Mouse (Mus musculus) midbrain, embryonic 15.5 days (tissue): ENCODE results near the gene Acyp2. TPM values are rescaled to one million over a fixed set of nuclear protein-coding genes. Genes with fewer than 3 reads are reported as not detected.
A peak's percentile ranks its signal among the peaks of the same experiment; 100 is the strongest.

Experiments
- ATAC-seq: fragments of 200-750 bp; cut with Nextera tagmentation; replicated peaks from 2 replicates; pipeline ENCODE4 v1.8.0; 2017; ENCODE audit warnings: moderate TSS enrichment
- H3K27ac ChIP-seq: fragments of 300-500 bp; sonication (generic); 2 replicates; pipeline ENCODE4 v1.5.1; 2015; ENCODE audit warnings: mild to moderate bottlenecking, inconsistent platforms
- H3K27me3 ChIP-seq: fragments of 300-500 bp; sonication (generic); replicated peaks from 2 replicates; pipeline ENCODE4 v1.6.1; 2015; ENCODE audit warnings: inconsistent platforms
- H3K36me3 ChIP-seq: fragments of 300-500 bp; sonication (generic); replicated peaks from 2 replicates; pipeline ENCODE4 v1.6.1; 2015; ENCODE audit warnings: inconsistent platforms
- H3K4me1 ChIP-seq: fragments of 300-500 bp; sonication (generic); 2 replicates; pipeline ENCODE4 v1.6.1; 2015; ENCODE audit warnings: inconsistent platforms
- H3K4me2 ChIP-seq: fragments of 300-500 bp; sonication (generic); 2 replicates; pipeline ENCODE4 v1.6.1; 2015; ENCODE audit warnings: inconsistent platforms, mild to moderate bottlenecking, moderate library complexity
- H3K4me3 ChIP-seq: fragments of 300-500 bp; sonication (generic); 2 replicates; pipeline ENCODE4 v1.5.1; 2015; ENCODE audit warnings: mild to moderate bottlenecking, inconsistent platforms
- H3K9ac ChIP-seq: fragments of 300-500 bp; sonication (generic); 2 replicates; pipeline ENCODE4 v1.6.1; 2015; ENCODE audit warnings: mild to moderate bottlenecking, inconsistent platforms
- H3K9me3 ChIP-seq: fragments of 300-500 bp; sonication (generic); 2 replicates; pipeline ENCODE4 v1.6.1; 2016; ENCODE audit warnings: inconsistent platforms
- WGBS: fragments of 180-500 bp; shearing (Covaris S2); methylation state at CpG from one replicate; pipeline ENCODE4 v1.1.7; 2015; ENCODE audit warnings: mixed read lengths; 5-methylcytosine and 5-hydroxymethylcytosine counted together
- polyA plus RNA-seq: library from polyadenylated mRNA; unstranded; fragments of >200 nt; fragmentation: Nextera tagmentation; extraction: Ambion mirVana; gene quantifications from 2 replicates; pipeline ENCODE4 v1.2.1, GENCODE M21; 2015

Gene Acyp2
- polyA plus RNA-seq: 16.4 and 17.5 TPM in 2 replicates

DNA sequence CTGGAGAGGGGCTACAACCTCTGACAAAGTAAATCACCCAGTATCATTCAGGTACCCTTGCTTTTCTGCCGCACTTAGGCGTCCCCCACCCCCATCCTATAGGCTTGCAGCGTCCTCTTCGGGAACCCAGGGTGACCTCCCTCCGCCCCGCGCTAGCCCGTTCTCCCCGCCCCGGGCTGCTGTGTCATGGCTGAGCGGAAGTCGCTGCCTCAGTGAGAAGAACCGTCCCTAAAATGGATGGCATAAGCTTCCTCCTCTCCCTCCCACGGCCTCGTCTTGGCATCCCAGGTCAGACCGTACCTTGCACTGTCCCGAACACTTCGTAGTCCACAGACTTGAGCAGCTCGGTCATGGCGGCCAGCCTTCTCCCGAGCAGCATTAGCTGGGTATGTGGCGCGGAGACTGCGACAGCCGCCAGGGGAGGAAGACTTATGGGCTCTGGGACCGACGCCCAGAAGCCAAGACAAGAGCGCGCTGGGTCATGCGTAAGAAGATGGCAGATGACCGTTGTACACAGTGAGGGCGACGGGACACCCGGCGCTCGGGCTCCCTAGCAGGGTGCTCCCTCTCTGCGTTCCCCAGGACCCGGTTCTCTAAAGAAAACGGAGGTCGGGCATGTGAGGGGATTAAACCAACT, at the start of gene Acyp2:
Acyp2 (minus strand) TSS at position 587 of the 637 bp plus-strand sequence.
- peak within 1 kb of the TSS; percentile 88 for H3K27ac ChIP-seq
- H3K4me2 ChIP-seq: peak within 1 kb of the TSS; percentile 76
- H3K4me3 ChIP-seq: peak within 1 kb of the TSS; percentile 90
- under 1% methylated on average over 40 of the region's 40 CpGs for WGBS
- no peaks in the 10 kb centered on the region for H3K27me3 ChIP-seq
- no peaks in the 10 kb centered on the region for H3K9me3 ChIP-seq
- H3K4me1 ChIP-seq: no peaks in the 10 kb centered on the region
- peak within 1 kb of the TSS; percentile 82 for H3K9ac ChIP-seq
- no peaks in the 10 kb centered on the region for H3K36me3 ChIP-seq
- ATAC-seq: peak; percentile 98

DNA sequence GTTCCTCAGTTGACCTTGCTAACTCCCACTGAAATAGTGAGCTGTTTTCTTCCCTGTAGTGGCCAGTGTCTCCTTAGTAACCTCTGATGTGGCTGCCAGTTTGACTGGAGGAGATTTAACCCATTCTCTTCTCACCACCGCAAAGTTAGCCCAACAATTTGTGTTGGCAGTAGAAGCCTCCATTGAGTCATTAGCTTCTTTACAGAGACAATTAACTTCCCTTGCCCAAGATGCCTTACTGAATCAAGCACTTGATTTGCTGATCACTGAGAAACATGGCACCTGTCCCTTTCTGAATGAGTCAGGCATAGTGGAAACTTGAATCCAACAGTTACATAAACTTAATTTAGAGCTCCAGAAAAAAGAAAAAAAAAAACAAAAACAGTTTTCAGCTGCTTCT, 40.0 kb upstream of the Acyp2 start:
- no peaks in the 10 kb centered on the region for H3K9me3 ChIP-seq
- H3K36me3 ChIP-seq: no peaks in the 10 kb centered on the region
- WGBS: 80% methylated on average over 1 of the region's 1 CpGs
- H3K27me3 ChIP-seq: no peaks in the 10 kb centered on the region
- no peak for ATAC-seq
- no peak overlapping the region for H3K4me3 ChIP-seq
- H3K27ac ChIP-seq: no peak overlapping the region
- H3K4me2 ChIP-seq: no peak overlapping the region
- H3K4me1 ChIP-seq: no peaks in the 10 kb centered on the region
- no peak overlapping the region for H3K9ac ChIP-seq

DNA sequence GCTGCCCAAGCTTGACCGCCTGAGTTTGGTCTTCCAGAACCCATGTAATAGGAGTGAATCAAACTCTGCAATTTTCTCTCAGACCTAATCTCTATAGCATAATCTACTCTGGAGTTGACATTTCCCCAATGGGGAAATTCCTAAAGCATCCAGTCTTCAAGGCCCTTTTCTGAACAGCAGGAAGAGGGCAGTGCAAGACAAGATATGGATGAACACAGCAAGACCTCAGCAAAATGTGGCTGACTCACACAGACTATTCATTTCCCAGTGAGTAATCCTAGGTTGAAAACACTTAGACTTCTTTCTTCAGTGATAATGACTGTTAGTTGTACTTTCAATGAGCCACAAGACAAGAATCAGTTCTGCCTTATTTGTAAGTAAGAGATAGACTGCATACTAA, 26.7 kb upstream of the Acyp2 start:
- no peak overlapping the region for H3K4me2 ChIP-seq
- H3K27me3 ChIP-seq: no peaks in the 10 kb centered on the region
- no peak overlapping the region for H3K27ac ChIP-seq
- no peaks in the 10 kb centered on the region for H3K4me1 ChIP-seq
- no peaks in the 10 kb centered on the region for H3K9me3 ChIP-seq
- H3K9ac ChIP-seq: no peak overlapping the region
- H3K36me3 ChIP-seq: no peaks in the 10 kb centered on the region
- no peak overlapping the region for H3K4me3 ChIP-seq
- 78% methylated on average over 1 of the region's 1 CpGs for WGBS
- ATAC-seq: no peak; the same call in 1 of the 2 replicates

DNA sequence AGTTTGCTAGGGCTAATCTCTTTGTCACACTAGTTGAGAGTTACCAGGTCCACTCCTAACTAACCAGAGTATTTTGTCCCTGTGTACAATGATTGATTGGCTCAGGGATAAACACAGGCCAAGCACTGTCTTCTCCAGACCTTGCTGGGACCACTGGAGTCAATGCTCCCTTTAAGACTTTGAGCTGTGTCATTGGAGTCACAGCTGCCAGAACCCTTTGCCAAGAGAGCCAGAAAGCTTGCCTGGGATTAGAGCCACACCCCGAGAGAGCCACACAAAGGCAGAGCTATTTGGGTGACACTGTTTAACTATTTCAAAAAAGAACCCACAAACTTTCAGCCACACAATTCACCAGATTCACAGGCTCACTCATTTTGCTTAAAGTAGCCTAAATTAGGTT, 23.3 kb upstream of the Acyp2 start:
- no peak overlapping the region for H3K27ac ChIP-seq
- no peaks in the 10 kb centered on the region for H3K27me3 ChIP-seq
- H3K9me3 ChIP-seq: no peaks in the 10 kb centered on the region
- no peak overlapping the region for H3K9ac ChIP-seq
- no peak overlapping the region for H3K4me2 ChIP-seq
- no peaks in the 10 kb centered on the region for H3K4me1 ChIP-seq
- WGBS: 44% methylated on average over 1 of the region's 1 CpGs
- no peak overlapping the region for H3K4me3 ChIP-seq
- H3K36me3 ChIP-seq: no peaks in the 10 kb centered on the region
- ATAC-seq: no peak

DNA sequence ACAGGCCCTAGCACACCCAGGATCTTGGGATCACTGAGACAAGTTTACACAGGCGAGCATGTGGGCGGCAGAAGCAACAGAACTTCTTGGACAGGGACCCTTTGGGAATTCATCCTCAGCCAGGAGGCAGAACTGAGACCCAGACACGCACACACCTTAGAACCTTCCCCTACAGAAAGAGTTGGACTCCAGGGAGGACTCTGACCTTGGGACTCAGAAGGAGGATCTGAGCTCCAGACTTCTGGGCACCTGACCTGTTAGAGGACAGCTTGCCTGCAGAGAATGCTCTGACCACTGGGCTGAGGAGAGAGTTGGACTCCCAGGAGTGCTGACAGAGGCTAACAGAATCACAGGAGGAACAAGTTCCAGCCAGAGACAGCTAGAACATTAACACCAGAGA, 13.6 kb upstream of the Acyp2 start:
- no peak overlapping the region for H3K27ac ChIP-seq
- H3K9ac ChIP-seq: no peak overlapping the region
- H3K9me3 ChIP-seq: no peaks in the 10 kb centered on the region
- ATAC-seq: no peak
- no peak overlapping the region for H3K4me3 ChIP-seq
- H3K36me3 ChIP-seq: no peaks in the 10 kb centered on the region
- 92% methylated on average over 3 of the region's 3 CpGs for WGBS
- H3K4me1 ChIP-seq: no peaks in the 10 kb centered on the region
- no peaks in the 10 kb centered on the region for H3K27me3 ChIP-seq
- no peak overlapping the region for H3K4me2 ChIP-seq

DNA sequence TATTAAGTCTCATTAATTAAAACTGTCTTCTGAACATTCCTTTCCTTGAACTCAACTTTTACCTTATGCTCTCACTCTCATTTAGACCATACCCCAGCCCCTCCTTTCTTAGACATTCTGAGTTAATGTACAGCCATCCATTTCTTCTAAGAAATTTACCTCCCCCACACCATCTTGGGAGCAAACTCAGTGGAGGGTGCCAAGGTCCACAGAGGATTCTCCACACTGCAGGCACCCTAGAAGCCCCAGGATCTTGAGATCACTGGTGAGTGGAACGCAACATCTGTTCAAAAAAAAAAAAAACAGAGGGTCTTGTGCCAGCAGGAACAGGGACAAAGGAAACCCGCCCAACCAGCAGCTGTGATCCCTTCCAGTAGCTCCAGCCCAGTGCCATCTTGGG, 13.2 kb upstream of the Acyp2 start:
- WGBS: 81% methylated on average over 2 of the region's 2 CpGs
- H3K4me2 ChIP-seq: no peak overlapping the region
- ATAC-seq: no peak

DNA sequence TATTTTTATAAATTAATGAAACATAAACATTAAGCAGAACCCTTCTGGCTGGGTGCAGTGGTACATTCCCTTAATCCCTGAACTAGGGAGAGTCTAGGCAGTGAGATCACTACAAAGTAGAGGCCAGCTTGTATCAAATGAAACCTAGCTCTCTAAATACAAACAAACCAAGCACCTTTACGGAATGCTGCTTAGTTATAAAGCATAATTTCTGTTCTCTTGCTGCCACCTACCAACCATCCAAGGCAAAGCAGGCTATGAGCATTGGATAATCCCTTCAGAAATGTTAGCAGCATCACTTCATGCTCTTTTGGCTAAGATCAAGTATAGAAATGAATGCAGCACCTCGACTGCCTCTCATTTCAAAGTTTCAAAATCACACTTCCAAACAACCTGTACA, 7.7 kb upstream of the Acyp2 start:
- H3K36me3 ChIP-seq: no peaks in the 10 kb centered on the region
- peak; percentile 91 for ATAC-seq
- H3K9me3 ChIP-seq: no peaks in the 10 kb centered on the region
- H3K27me3 ChIP-seq: no peaks in the 10 kb centered on the region
- no peak overlapping the region for H3K9ac ChIP-seq
- H3K4me1 ChIP-seq: no peaks in the 10 kb centered on the region
- H3K4me2 ChIP-seq: no peak overlapping the region
- WGBS: 27% methylated on average over 2 of the region's 2 CpGs
- no peak overlapping the region for H3K4me3 ChIP-seq
- no peak overlapping the region for H3K27ac ChIP-seq

More for the DNA sequence above, 13.2 kb upstream of the Acyp2 start:
- Histone ChIP-seq H3K9ac (no peak overlapping the region), H3K36me3 (no peaks in the 10 kb centered on the region), H3K4me3 (no peak overlapping the region), H3K27me3 (no peaks in the 10 kb centered on the region), H3K4me1 (no peaks in the 10 kb centered on the region), H3K9me3 (no peaks in the 10 kb centered on the region), H3K27ac (no peak overlapping the region)

DNA sequence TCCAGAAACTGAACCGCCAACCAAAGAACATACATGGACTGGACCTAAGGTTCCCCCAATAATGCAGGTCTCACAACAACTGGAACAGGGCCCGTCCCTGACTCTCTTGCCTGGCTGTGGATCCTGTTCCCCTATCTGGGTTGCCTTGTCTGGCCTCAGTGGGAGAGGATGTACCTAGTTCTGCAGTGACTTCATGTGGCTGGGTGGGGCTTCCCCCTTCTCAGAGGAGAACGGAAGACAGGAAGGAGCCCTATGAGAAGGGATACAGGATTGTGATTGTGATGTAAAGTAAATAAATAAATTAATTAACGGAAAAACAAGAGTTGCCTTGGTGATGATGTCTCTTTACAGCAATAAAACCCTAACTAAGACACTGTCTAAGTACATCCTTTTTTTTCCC, 6.7 kb upstream of the Acyp2 start:
- no peak overlapping the region for H3K27ac ChIP-seq
- no peak overlapping the region for H3K4me2 ChIP-seq
- H3K9me3 ChIP-seq: no peaks in the 10 kb centered on the region
- ATAC-seq: no peak
- H3K4me1 ChIP-seq: no peaks in the 10 kb centered on the region
- no peak overlapping the region for H3K9ac ChIP-seq
- no peaks in the 10 kb centered on the region for H3K36me3 ChIP-seq
- H3K27me3 ChIP-seq: no peaks in the 10 kb centered on the region
- 92% methylated on average over 4 of the region's 4 CpGs for WGBS
- H3K4me3 ChIP-seq: no peak overlapping the region

DNA sequence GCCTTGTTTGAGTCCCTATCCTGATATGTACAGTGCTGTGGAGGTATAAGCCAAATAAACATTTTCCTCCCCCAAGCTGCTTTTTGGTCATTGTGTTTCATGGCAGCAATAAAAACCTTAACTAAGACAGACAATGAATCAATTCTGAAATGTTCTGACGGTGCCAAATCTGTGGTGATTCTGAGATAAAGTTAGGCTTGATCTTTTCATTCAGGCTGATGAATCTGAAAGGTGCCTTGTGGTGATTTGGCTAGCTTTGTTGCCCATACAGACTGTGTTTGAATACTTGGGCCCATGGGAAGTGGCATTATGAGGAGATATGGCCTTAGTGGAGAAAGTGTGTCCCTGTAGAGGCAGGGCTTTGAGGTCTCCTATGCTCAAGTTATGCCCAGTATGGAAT, 1.0 kb upstream of the Acyp2 start:
- no peaks in the 10 kb centered on the region for H3K4me1 ChIP-seq
- no peaks in the 10 kb centered on the region for H3K36me3 ChIP-seq
- ATAC-seq: no peak
- H3K27me3 ChIP-seq: no peaks in the 10 kb centered on the region
- H3K9me3 ChIP-seq: no peaks in the 10 kb centered on the region
- 79% methylated on average over 1 of the region's 1 CpGs for WGBS
- H3K4me3 ChIP-seq: no peak overlapping the region
- no peak overlapping the region for H3K27ac ChIP-seq
- no peak overlapping the region for H3K4me2 ChIP-seq
- H3K9ac ChIP-seq: no peak overlapping the region

DNA sequence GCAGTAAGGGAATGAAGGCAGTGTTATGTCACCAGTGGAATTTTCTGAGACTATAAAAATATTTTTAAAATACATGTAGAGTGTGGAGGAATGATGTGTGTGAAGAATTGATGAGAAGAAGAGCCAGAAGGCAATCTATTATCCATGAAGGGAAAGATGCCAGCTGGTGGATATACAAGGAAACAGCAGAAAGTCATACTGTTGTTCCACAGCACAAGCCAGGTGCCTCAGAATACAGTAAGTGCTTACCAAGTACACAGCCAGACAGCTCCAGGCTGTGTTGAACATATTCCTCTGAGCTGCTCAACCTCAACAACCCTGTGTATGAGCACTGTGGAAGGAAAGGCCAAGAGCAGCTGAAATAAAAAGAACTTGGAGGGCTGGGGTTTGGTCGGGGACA, 13.7 kb downstream of the Acyp2 start:
- Histone ChIP-seq H3K4me2 (no peak overlapping the region), H3K27me3 (no peaks in the 10 kb centered on the region), H3K9me3 (no peaks in the 10 kb centered on the region), H3K36me3 (no peaks in the 10 kb centered on the region), H3K9ac (no peak overlapping the region), H3K4me1 (no peaks in the 10 kb centered on the region), H3K4me3 (no peak overlapping the region), H3K27ac (no peak overlapping the region)
- 88% methylated on average over 1 of the region's 1 CpGs for WGBS
- no peak for ATAC-seq

DNA sequence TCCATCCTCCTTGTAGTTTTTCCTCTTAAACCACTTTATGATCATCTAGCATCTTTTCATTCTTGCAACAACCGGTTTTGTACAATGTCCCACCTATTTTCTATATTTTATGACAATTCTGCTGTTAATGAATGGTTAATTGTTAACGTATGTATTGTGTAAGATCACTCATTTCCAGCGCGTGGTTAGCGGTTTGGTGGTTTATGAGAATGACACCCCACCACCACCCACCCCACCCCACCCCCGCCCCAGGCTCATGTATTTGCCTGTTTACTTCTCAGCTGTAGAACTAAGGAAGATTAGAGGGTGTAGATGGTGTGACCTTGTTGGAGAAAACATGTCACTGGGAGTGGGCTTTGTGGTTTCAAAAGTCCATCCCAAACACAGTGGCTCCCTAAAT, 18.9 kb downstream of the Acyp2 start:
- ATAC-seq: no peak
- Histone ChIP-seq H3K27me3 (no peaks in the 10 kb centered on the region), H3K4me1 (no peaks in the 10 kb centered on the region), H3K4me2 (no peak overlapping the region), H3K27ac (no peak overlapping the region), H3K36me3 (no peaks in the 10 kb centered on the region), H3K4me3 (no peak overlapping the region), H3K9me3 (no peaks in the 10 kb centered on the region), H3K9ac (no peak overlapping the region)
- WGBS: 88% methylated on average over 6 of the region's 6 CpGs

DNA sequence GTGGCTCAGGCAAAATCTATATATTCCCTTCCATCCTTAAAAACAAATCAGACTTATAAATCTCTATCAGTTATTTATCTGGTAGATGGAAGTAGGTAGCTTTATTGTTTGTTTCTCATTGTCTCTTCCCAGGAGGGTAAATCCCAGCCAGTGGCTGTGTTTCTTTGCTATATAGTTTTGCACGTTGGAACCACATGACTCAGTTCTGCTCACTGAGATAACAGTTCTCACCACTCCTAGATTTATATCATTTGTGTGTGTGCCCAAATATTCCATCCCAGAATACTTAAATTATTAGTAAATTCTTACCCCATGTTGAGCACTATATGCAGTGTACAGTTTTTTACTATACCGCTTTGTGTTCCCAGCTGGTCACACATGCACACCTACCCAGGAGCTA, 26.2 kb downstream of the Acyp2 start:
- Histone ChIP-seq H3K4me1 (no peaks in the 10 kb centered on the region), H3K4me2 (no peak overlapping the region), H3K36me3 (no peaks in the 10 kb centered on the region), H3K9ac (no peak overlapping the region), H3K27me3 (no peaks in the 10 kb centered on the region), H3K27ac (no peak overlapping the region), H3K4me3 (no peak overlapping the region), H3K9me3 (no peaks in the 10 kb centered on the region)
- whole genome bisulfite sequencing: 86% methylated on average over 2 of the region's 2 CpGs
- no peak for ATAC-seq
